Mouse (Mus musculus): ENCODE results near the gene Olfr608. TPM values are rescaled to one million over a fixed set of nuclear protein-coding genes. Genes with fewer than 3 reads are reported as not detected.
"Not testable (repeated sequence)": the region's sequence is repeated elsewhere in the genome, so short reads cannot be mapped to it uniquely, and the experiment has no call there.

Gene Olfr608
- total RNA-seq (2014; rRNA removed) = not detected in 2 replicates
- not detected in 2 replicates for polyA plus RNA-seq (2012; rRNA removed)

DNA sequence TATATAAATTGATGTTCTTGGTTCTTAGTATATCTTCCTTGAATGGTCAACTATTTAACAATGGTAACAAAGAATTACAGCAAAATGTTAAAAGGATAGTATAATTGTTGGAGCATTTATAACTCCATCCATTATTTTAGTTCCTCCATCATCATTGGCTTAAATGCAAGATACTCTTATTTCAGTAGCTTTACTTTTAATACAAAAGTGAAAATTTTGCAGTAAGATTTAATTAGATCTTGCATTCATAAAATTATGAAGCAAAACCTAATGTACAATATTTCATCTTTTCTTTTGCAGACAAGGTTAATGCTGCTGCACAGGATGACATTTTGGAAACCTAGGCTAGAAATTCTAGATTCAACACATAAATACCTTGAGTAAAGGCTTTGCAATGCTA lies at the start of gene Olfr608:
Gene Olfr608, plus strand, starts transcription at position 301 of the 400 bp plus-strand sequence.
- no peak for DNase-seq (ENCODE audit: extremely low read depth, low read depth, low spot score)
- H3K36me3 ChIP-seq (ENCODE audit: control insufficient read depth, insufficient read depth, low read length) = no peaks in the 10 kb centered on the region
- no peak within 1 kb of the TSS for H3K4me3 ChIP-seq (ENCODE audit: insufficient read depth, low read depth, low read length)
- H3K27ac ChIP-seq (replicated peaks; ENCODE audit: insufficient read depth, low read depth, low read length) = no peak within 1 kb of the TSS
- TF ChIP-seq CTCF (IDR thresholded peaks at IDR 0.05; ENCODE audit: low read depth, low read length) (no peak), POLR2A (IDR thresholded peaks at IDR 0.05; ENCODE audit: extremely low read depth, insufficient read depth, low read length) (no peak)
- H3K9ac ChIP-seq (ENCODE audit: low read depth, low read length) = no peak within 1 kb of the TSS
- no peaks in the 10 kb centered on the region for H3K4me1 ChIP-seq (ENCODE audit: control insufficient read depth, insufficient read depth, low read length)
- no peaks in the 10 kb centered on the region for H3K27me3 ChIP-seq (ENCODE audit: control insufficient read depth, insufficient read depth, low read length)
- H3K79me2 ChIP-seq (ENCODE audit: control insufficient read depth, insufficient read depth, low read length) = no peaks in the 10 kb centered on the region

DNA sequence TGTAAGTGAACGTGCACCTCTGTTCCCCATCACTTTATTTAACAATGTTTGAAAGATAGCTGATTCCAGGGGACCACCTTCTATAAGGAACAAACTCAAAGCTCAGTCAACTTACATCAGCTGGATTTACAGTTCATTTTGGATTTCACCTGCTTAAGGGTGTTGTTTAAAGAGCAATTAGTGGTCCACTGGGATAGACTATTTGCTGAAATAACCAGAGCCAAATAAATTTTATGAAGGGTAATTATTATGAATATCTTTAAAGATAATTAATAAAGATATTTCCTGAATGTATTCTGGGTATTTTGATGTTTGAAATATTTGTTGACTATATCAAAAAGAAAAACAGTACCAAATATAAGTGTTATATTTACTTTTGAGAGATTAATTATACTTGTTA lies 24.3 kb upstream of the Olfr608 start, which contains the start of gene Olfr605:
Gene Olfr605, minus strand, starts transcription at position 101 of the 400 bp plus-strand sequence.
- Histone ChIP-seq H3K9ac (ENCODE audit: low read depth, low read length) (no peak within 1 kb of the TSS), H3K36me3 (ENCODE audit: control insufficient read depth, insufficient read depth, low read length) (no peaks in the 10 kb centered on the region), H3K27me3 (ENCODE audit: control insufficient read depth, insufficient read depth, low read length) (no peaks in the 10 kb centered on the region), H3K4me3 (ENCODE audit: insufficient read depth, low read depth, low read length) (no peak within 1 kb of the TSS), H3K79me2 (ENCODE audit: control insufficient read depth, insufficient read depth, low read length) (no peaks in the 10 kb centered on the region), H3K4me1 (ENCODE audit: control insufficient read depth, insufficient read depth, low read length) (no peaks in the 10 kb centered on the region), H3K27ac (replicated peaks; ENCODE audit: insufficient read depth, low read depth, low read length) (no peak within 1 kb of the TSS)
- DNase-seq (ENCODE audit: extremely low read depth, low read depth, low spot score) = no peak
- WGBS = 83% methylated on average over 1 of the region's 1 CpGs
- no peak for TF ChIP-seq CTCF (IDR thresholded peaks at IDR 0.05; ENCODE audit: low read depth, low read length)
- no peak for TF ChIP-seq POLR2A (IDR thresholded peaks at IDR 0.05; ENCODE audit: extremely low read depth, insufficient read depth, low read length)

DNA sequence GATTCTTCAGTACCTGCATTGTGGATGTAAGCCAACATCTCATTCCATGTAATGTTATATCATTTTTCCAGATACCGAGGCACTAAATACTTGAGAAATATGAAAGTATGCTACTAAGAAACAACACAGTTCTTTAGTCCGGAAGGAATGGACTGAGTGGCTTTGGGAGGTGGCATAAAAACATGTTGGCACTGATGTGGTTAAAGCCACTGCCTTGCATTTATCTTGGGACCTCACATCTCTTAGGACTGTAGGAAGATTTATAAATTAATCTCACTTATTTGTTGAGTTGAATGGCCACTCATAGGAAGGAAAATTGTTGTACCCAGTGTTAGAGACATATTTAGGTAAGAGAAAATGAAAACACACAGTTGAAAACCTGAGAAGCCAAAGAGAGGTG lies 20.9 kb upstream of the Olfr608 start, which contains the start of gene Olfr606:
Gene Olfr606, plus strand, starts transcription at position 301 of the 400 bp plus-strand sequence.
- H3K27ac ChIP-seq (replicated peaks; ENCODE audit: insufficient read depth, low read depth, low read length) = no peak within 1 kb of the TSS
- no peak for TF ChIP-seq POLR2A (IDR thresholded peaks at IDR 0.05; ENCODE audit: extremely low read depth, insufficient read depth, low read length)
- TF ChIP-seq CTCF (IDR thresholded peaks at IDR 0.05; ENCODE audit: low read depth, low read length) = no peak
- H3K4me1 ChIP-seq (ENCODE audit: control insufficient read depth, insufficient read depth, low read length) = no peaks in the 10 kb centered on the region
- no peaks in the 10 kb centered on the region for H3K36me3 ChIP-seq (ENCODE audit: control insufficient read depth, insufficient read depth, low read length)
- no peak within 1 kb of the TSS for H3K4me3 ChIP-seq (ENCODE audit: insufficient read depth, low read depth, low read length)
- no peak for DNase-seq (ENCODE audit: extremely low read depth, low read depth, low spot score)
- 86% methylated on average over 2 of the region's 2 CpGs for WGBS
- no peaks in the 10 kb centered on the region for H3K79me2 ChIP-seq (ENCODE audit: control insufficient read depth, insufficient read depth, low read length)
- no peak within 1 kb of the TSS for H3K9ac ChIP-seq (ENCODE audit: low read depth, low read length)
- no peaks in the 10 kb centered on the region for H3K27me3 ChIP-seq (ENCODE audit: control insufficient read depth, insufficient read depth, low read length)

DNA sequence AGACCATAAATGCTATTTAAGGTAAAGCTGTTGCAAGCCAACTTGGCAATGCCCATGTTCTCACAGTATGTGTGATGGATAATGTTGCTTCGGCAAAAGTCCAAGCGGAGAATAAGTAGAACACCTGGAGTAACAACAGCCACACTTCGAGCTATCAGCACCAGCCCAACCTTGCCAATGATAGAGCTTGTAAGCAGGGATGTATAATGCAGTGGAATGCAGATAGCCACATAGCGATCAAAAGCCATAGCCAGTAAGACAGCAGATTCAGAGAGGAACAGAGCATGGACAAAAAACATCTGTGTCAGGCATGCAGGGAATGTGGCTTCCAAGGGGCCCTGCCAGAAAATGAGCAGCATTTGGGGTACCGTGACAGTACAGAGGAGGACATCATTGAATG lies 9.1 kb upstream of the Olfr608 start:
- Histone ChIP-seq H3K4me1 (ENCODE audit: control insufficient read depth, insufficient read depth, low read length) (no peaks in the 10 kb centered on the region), H3K9ac (ENCODE audit: low read depth, low read length) (no peak overlapping the region), H3K36me3 (ENCODE audit: control insufficient read depth, insufficient read depth, low read length) (no peaks in the 10 kb centered on the region), H3K4me3 (ENCODE audit: insufficient read depth, low read depth, low read length) (no peak overlapping the region), H3K79me2 (ENCODE audit: control insufficient read depth, insufficient read depth, low read length) (no peaks in the 10 kb centered on the region), H3K27me3 (ENCODE audit: control insufficient read depth, insufficient read depth, low read length) (no peaks in the 10 kb centered on the region), H3K27ac (replicated peaks; ENCODE audit: insufficient read depth, low read depth, low read length) (no peak overlapping the region)
- no peak for DNase-seq (ENCODE audit: extremely low read depth, low read depth, low spot score)
- 89% methylated on average over 5 of the region's 5 CpGs for WGBS
- no peak for TF ChIP-seq POLR2A (IDR thresholded peaks at IDR 0.05; ENCODE audit: extremely low read depth, insufficient read depth, low read length)
- no peak for TF ChIP-seq CTCF (IDR thresholded peaks at IDR 0.05; ENCODE audit: low read depth, low read length)

DNA sequence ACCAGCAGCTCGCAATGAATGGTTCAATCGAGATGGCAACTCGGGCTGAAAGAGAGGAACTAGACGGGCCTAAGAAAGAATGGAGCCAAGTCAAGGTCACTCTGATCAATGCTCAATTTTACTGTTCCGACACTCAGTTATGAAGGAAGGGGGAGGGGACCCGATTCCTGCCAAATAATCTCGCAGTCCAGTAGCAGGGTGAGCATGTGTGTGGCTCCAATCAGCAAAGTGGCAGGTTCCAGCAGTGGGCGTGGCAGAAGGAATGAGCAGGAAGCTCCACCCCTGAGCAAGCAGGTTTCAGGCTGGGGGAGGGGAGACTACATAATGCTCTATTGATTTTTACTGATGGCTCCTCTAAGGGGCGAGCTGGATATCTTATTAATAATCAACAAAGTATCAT lies 7.4 kb downstream of the Olfr608 start:
- H3K36me3 ChIP-seq (ENCODE audit: control insufficient read depth, insufficient read depth, low read length); H3K79me2 ChIP-seq (ENCODE audit: control insufficient read depth, insufficient read depth, low read length); H3K9ac ChIP-seq (ENCODE audit: low read depth, low read length); H3K4me3 ChIP-seq (ENCODE audit: insufficient read depth, low read depth, low read length); H3K27ac ChIP-seq (replicated peaks; ENCODE audit: insufficient read depth, low read depth, low read length); DNase-seq (ENCODE audit: extremely low read depth, low read depth, low spot score); H3K27me3 ChIP-seq (ENCODE audit: control insufficient read depth, insufficient read depth, low read length); H3K4me1 ChIP-seq (ENCODE audit: control insufficient read depth, insufficient read depth, low read length): not testable (repeated sequence)
- WGBS = 75% methylated on average over 9 of the region's 9 CpGs

DNA sequence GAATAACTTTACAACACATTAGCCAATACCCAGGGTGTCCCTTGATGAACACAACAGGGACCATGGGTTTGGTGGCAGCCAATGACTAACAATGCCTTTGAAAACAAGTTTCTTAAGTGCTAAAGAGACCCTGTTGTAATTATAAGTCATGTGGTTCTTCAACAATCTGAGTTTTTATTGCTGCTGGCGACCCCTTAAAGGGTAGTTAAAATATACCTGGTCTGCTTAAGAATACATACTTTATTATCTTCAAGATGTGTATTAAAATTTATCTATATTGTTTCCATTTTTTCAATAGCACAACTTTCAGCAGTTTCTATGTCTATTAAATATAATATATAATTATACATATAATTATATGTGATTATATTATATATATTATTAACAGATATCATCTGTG lies 28.3 kb downstream of the Olfr608 start, which contains the start of gene Olfr609:
Gene Olfr609, minus strand, starts transcription at position 101 of the 400 bp plus-strand sequence.
- TF ChIP-seq CTCF (IDR thresholded peaks at IDR 0.05; ENCODE audit: low read depth, low read length) = no peak
- no peak for TF ChIP-seq POLR2A (IDR thresholded peaks at IDR 0.05; ENCODE audit: extremely low read depth, insufficient read depth, low read length)
- H3K36me3 ChIP-seq (ENCODE audit: control insufficient read depth, insufficient read depth, low read length) = no peaks in the 10 kb centered on the region
- no peak within 1 kb of the TSS for H3K4me3 ChIP-seq (ENCODE audit: insufficient read depth, low read depth, low read length)
- no peak for DNase-seq (ENCODE audit: extremely low read depth, low read depth, low spot score)
- H3K27ac ChIP-seq (replicated peaks; ENCODE audit: insufficient read depth, low read depth, low read length) = no peak within 1 kb of the TSS
- no peaks in the 10 kb centered on the region for H3K4me1 ChIP-seq (ENCODE audit: control insufficient read depth, insufficient read depth, low read length)
- no peaks in the 10 kb centered on the region for H3K27me3 ChIP-seq (ENCODE audit: control insufficient read depth, insufficient read depth, low read length)
- no peak within 1 kb of the TSS for H3K9ac ChIP-seq (ENCODE audit: low read depth, low read length)
- 52% methylated on average over 1 of the region's 1 CpGs for WGBS
- no peaks in the 10 kb centered on the region for H3K79me2 ChIP-seq (ENCODE audit: control insufficient read depth, insufficient read depth, low read length)

Measured in liver, adult 2 months (tissue).